Mouse (Mus musculus) midbrain, embryonic 16.5 days (tissue): ENCODE data around the gene Rab3d. TPM values are rescaled to one million over a fixed set of nuclear protein-coding genes. Genes with fewer than 3 reads are reported as not detected.
"Not testable (repeated sequence)": the region's sequence is repeated elsewhere in the genome, so short reads cannot be mapped to it uniquely, and the experiment has no call there.

Source experiments
- ATAC-seq: fragments of 200-750 bp; cut with Nextera tagmentation; 2 replicates; pipeline ENCODE4 v1.8.0; 2017; ENCODE audit warnings: moderate TSS enrichment
- H3K27ac ChIP-seq: fragments of 300-500 bp; sonication (generic); 2 replicates; pipeline ENCODE4 v1.5.1; 2014; ENCODE audit warnings: mild to moderate bottlenecking, low read length, mixed read lengths
- H3K27me3 ChIP-seq: fragments of 300-500 bp; sonication (generic); 2 replicates; pipeline ENCODE4 v1.6.1; 2014; ENCODE audit warnings: low read depth, low read length, mixed read lengths; ENCODE audit not compliant: control insufficient read depth, insufficient read depth
- H3K36me3 ChIP-seq: fragments of 300-500 bp; sonication (generic); 2 replicates; pipeline ENCODE4 v1.6.1; 2014; ENCODE audit warnings: mild to moderate bottlenecking, low read length, moderate library complexity, mixed read lengths; ENCODE audit not compliant: control insufficient read depth, insufficient read depth
- H3K4me1 ChIP-seq: fragments of 300-500 bp; sonication (generic); 2 replicates; pipeline ENCODE4 v1.6.1; 2014; ENCODE audit warnings: mild to moderate bottlenecking, low read length, mixed read lengths; ENCODE audit not compliant: control insufficient read depth, insufficient read depth
- H3K4me2 ChIP-seq: fragments of 300-500 bp; sonication (generic); 2 replicates; pipeline ENCODE4 v1.6.1; 2014; ENCODE audit warnings: mild to moderate bottlenecking, low read length, mixed read lengths
- H3K4me3 ChIP-seq: fragments of 300-500 bp; sonication (generic); 2 replicates; pipeline ENCODE4 v1.5.1; 2014; ENCODE audit warnings: low read depth, mild to moderate bottlenecking, low read length, moderate library complexity, mixed read lengths
- H3K9ac ChIP-seq: fragments of 300-500 bp; sonication (generic); 2 replicates; pipeline ENCODE4 v1.6.1; 2014; ENCODE audit warnings: low read depth, low read length, mixed read lengths
- H3K9me3 ChIP-seq: fragments of 300-500 bp; sonication (generic); replicated peaks from 2 replicates; pipeline ENCODE4 v1.6.1; 2014; ENCODE audit warnings: mild to moderate bottlenecking, low read length, mixed read lengths; ENCODE audit not compliant: control insufficient read depth, poor library complexity, severe bottlenecking
- WGBS: fragments of 180-500 bp; shearing (Covaris S2); extraction: QIAGEN DNeasy Blood & Tissue Kit; methylation state at CpG from one replicate; pipeline ENCODE4 v1.1.7; 2014; 5-methylcytosine and 5-hydroxymethylcytosine counted together
- polyA plus RNA-seq: library from polyadenylated mRNA; unstranded; fragments of >200 nt; fragmentation: Nextera tagmentation; extraction: Ambion mirVana; gene quantifications from 2 replicates; pipeline ENCODE4 v1.2.1, GENCODE M21; 2015

Gene Rab3d
- polyA plus RNA-seq, 1 experiment from 2014 or later, result 19.9 TPM

GRCm38 (mm10) chr9:21865673-21866398, 52.2 kb downstream of the Rab3d start:
- no peak overlapping the region; the same call in 1 of the 2 replicates for H3K27ac ChIP-seq

GRCm38 (mm10) chr9:21862181-21862580, 55.8 kb downstream of the Rab3d start:
- 82% methylated on average over 1 of the region's 1 CpGs for WGBS
- no peak overlapping the region for H3K4me2 ChIP-seq
- H3K27ac ChIP-seq, result no peak overlapping the region
- H3K4me3 ChIP-seq, result no peak overlapping the region
- no peak overlapping the region for H3K9ac ChIP-seq
- no peaks in the 10 kb centered on the region for H3K4me1 ChIP-seq
- ATAC-seq, result no peak
- no peaks in the 10 kb centered on the region for H3K36me3 ChIP-seq
- H3K9me3 ChIP-seq, result no peaks in the 10 kb centered on the region
- H3K27me3 ChIP-seq, result no peaks in the 10 kb centered on the region

More at GRCm38 (mm10) chr9:21865673-21866398, 52.2 kb downstream of the Rab3d start:
- ATAC-seq, result no peak
- H3K4me2 ChIP-seq, result no peak overlapping the region
- H3K9ac ChIP-seq, result no peak overlapping the region
- H3K9me3 ChIP-seq, result no peaks in the 10 kb centered on the region
- WGBS, result 73% methylated on average over 5 of the region's 5 CpGs
- no peaks in the 10 kb centered on the region for H3K4me1 ChIP-seq
- no peak overlapping the region for H3K4me3 ChIP-seq
- H3K27me3 ChIP-seq, result no peaks in the 10 kb centered on the region
- H3K36me3 ChIP-seq, result no peaks in the 10 kb centered on the region

- not testable (repeated sequence) for ATAC-seq, H3K27me3 ChIP-seq, H3K27ac ChIP-seq, H3K9me3 ChIP-seq, H3K4me3 ChIP-seq, H3K4me1 ChIP-seq, H3K4me2 ChIP-seq, H3K9ac ChIP-seq, H3K36me3 ChIP-seq
- 67% methylated on average over 6 of the region's 6 CpGs for WGBS
Observed at GRCm38 (mm10) chr9:21860349-21860748, 57.6 kb downstream of the Rab3d start.

GRCm38 (mm10) chr9:21859606-21860005, 58.4 kb downstream of the Rab3d start:
- Histone ChIP-seq H3K27me3 (no peaks in the 10 kb centered on the region), H3K9me3 (no peaks in the 10 kb centered on the region), H3K4me2 (no peak overlapping the region), H3K4me3 (no peak overlapping the region), H3K4me1 (no peaks in the 10 kb centered on the region), H3K9ac (no peak overlapping the region), H3K36me3 (no peaks in the 10 kb centered on the region), H3K27ac (no peak overlapping the region)
- no peak for ATAC-seq
- 87% methylated on average over 3 of the region's 3 CpGs for WGBS

- H3K27ac ChIP-seq, result no peak overlapping the region
- ATAC-seq, result no peak
- peaks cover 2% of the 10 kb centered on the region; the same call in 1 of the 2 replicates for H3K4me1 ChIP-seq
- no peak overlapping the region for H3K4me3 ChIP-seq
- no peaks in the 10 kb centered on the region for H3K36me3 ChIP-seq
- H3K4me2 ChIP-seq, result no peak overlapping the region
- WGBS, result 87% methylated on average over 6 of the region's 6 CpGs
- H3K9me3 ChIP-seq, result no peaks in the 10 kb centered on the region
- H3K9ac ChIP-seq, result no peak overlapping the region
- no peaks in the 10 kb centered on the region for H3K27me3 ChIP-seq
Observed at GRCm38 (mm10) chr9:21858084-21858483, 59.9 kb downstream of the Rab3d start.

- Histone ChIP-seq H3K27me3 (no peaks in the 10 kb centered on the region), H3K9me3 (no peaks in the 10 kb centered on the region), H3K4me3 (no peak overlapping the region), H3K9ac (no peak overlapping the region), H3K27ac (no peak overlapping the region), H3K4me1 (peaks cover 6% of the 10 kb centered on the region), H3K36me3 (no peaks in the 10 kb centered on the region), H3K4me2 (no peak overlapping the region)
- 76% methylated on average over 2 of the region's 2 CpGs for WGBS
- ATAC-seq, result no peak
Observed at GRCm38 (mm10) chr9:21857501-21857900, 60.5 kb downstream of the Rab3d start.

Other genes with a start within 250 kb of the Rab3d start
- 16.0 and 17.2 TPM in 2 replicates for gene Ldlr, start 194.7 kb downstream of the Rab3d start, polyA plus RNA-seq
- gene Spc24, start 157.9 kb downstream of the Rab3d start, polyA plus RNA-seq, result 10.4 and 11.8 TPM in 2 replicates
- gene Kank2, start 119.4 kb downstream of the Rab3d start, polyA plus RNA-seq, result 3.1 and 3.5 TPM in 2 replicates
- gene Angptl8, start 82.7 kb downstream of the Rab3d start, polyA plus RNA-seq, result 0.87 TPM in 1 of 2 replicates, not detected in the other
- 12.9 and 13.4 TPM in 2 replicates for gene Dock6, start 65.6 kb downstream of the Rab3d start, polyA plus RNA-seq
- gene Ccdc159, start 9.3 kb upstream of the Rab3d start, polyA plus RNA-seq, result 11.6 and 12.7 TPM in 2 replicates
- 45.5 and 47.2 TPM in 2 replicates for gene Tmem205, start 9.4 kb upstream of the Rab3d start, polyA plus RNA-seq
- gene Plppr2, start 18.8 kb upstream of the Rab3d start, polyA plus RNA-seq, result 112 and 115 TPM in 2 replicates
- 9.5 and 10.5 TPM in 2 replicates for gene Swsap1, start 37.6 kb upstream of the Rab3d start, polyA plus RNA-seq
- gene Epor, start 45.3 kb upstream of the Rab3d start, polyA plus RNA-seq, result 1.2 and 1.4 TPM in 2 replicates
- gene Rgl3, start 71.3 kb upstream of the Rab3d start, polyA plus RNA-seq, result 0.88 and 1.5 TPM in 2 replicates
- gene Ccdc151, start 84.4 kb upstream of the Rab3d start, polyA plus RNA-seq, result 5.6 and 6.2 TPM in 2 replicates
- gene Prkcsh, start 84.6 kb upstream of the Rab3d start, polyA plus RNA-seq, result 83.0 and 90.3 TPM in 2 replicates
- gene Elavl3, start 133.8 kb upstream of the Rab3d start, polyA plus RNA-seq, result 91.6 and 93.8 TPM in 2 replicates
- not detected in 2 replicates for gene Gm49318, start 153.1 kb upstream of the Rab3d start, polyA plus RNA-seq
- 18.1 and 18.8 TPM in 2 replicates for gene Zfp653, start 153.2 kb upstream of the Rab3d start, polyA plus RNA-seq
- 54.8 and 57.4 TPM in 2 replicates for gene Ecsit, start 167.2 kb upstream of the Rab3d start, polyA plus RNA-seq
- 0.67 and 0.88 TPM in 2 replicates for gene Cnn1, start 181.0 kb upstream of the Rab3d start, polyA plus RNA-seq
- 170 and 188 TPM in 2 replicates for gene Elof1, start 199.0 kb upstream of the Rab3d start, polyA plus RNA-seq
- gene Acp5, start 217.5 kb upstream of the Rab3d start, polyA plus RNA-seq, result 0.35 and 4.1 TPM in 2 replicates
- 86.8 and 96.6 TPM in 2 replicates for gene Pigyl, start 238.7 kb upstream of the Rab3d start, polyA plus RNA-seq